Mouse (Mus musculus) liver, embryonic 11.5 days (tissue): ENCODE measurements at regions not wholly inside any gene's neighbourhood (a gene's known extent, or its start where the extent isn't known, plus 50 kb on each side); places are given as distances from the start of the nearest gene placed in this dataset.
A peak's percentile ranks its signal among the peaks of the same experiment; 100 is the strongest.

ENCODE experiments used
- ATAC-seq: fragments of 200-750 bp; cut with Nextera tagmentation; replicated peaks from 2 replicates; pipeline ENCODE4 v1.8.0; 2017; ENCODE audit warnings: moderate number of reproducible peaks, mild to moderate bottlenecking, moderate TSS enrichment, moderate library complexity; ENCODE audit not compliant: low FRiP score
- DNase-seq: peaks from one replicate; pipeline ENCODE4 v3.0.0-alpha.2; 2017; ENCODE audit warnings: low spot score
- H3K27ac ChIP-seq: fragments of 300-500 bp; sonication (generic); 2 replicates; pipeline ENCODE4 v1.5.1; 2014; ENCODE audit warnings: mild to moderate bottlenecking, low read depth, low read length, control low read depth
- H3K27me3 ChIP-seq: fragments of 300-500 bp; sonication (generic); replicated peaks from 2 replicates; pipeline ENCODE4 v1.6.1; 2014; ENCODE audit warnings: low read length, mixed read lengths; ENCODE audit not compliant: control insufficient read depth, insufficient read depth
- H3K36me3 ChIP-seq: fragments of 300-500 bp; sonication (generic); 2 replicates; pipeline ENCODE4 v1.6.1; 2014; ENCODE audit warnings: mild to moderate bottlenecking, low read length, moderate library complexity, mixed read lengths; ENCODE audit not compliant: control insufficient read depth, insufficient read depth
- H3K4me1 ChIP-seq: fragments of 300-500 bp; sonication (generic); replicated peaks from 2 replicates; pipeline ENCODE4 v1.6.1; 2014; ENCODE audit warnings: low read length, mixed read lengths; ENCODE audit not compliant: control insufficient read depth, insufficient read depth
- H3K4me2 ChIP-seq: fragments of 300-500 bp; sonication (generic); 2 replicates; pipeline ENCODE4 v1.6.1; 2014; ENCODE audit warnings: mild to moderate bottlenecking, control low read depth, moderate library complexity
- H3K4me3 ChIP-seq: fragments of 300-500 bp; sonication (generic); 2 replicates; pipeline ENCODE4 v1.5.1; 2014; ENCODE audit warnings: low read depth, low read length, control low read depth
- H3K9ac ChIP-seq: fragments of 300-500 bp; sonication (generic); 2 replicates; pipeline ENCODE4 v1.6.1; 2014; ENCODE audit warnings: low read depth, low read length, control low read depth
- H3K9me3 ChIP-seq: fragments of 300-500 bp; sonication (generic); 2 replicates; pipeline ENCODE4 v1.6.1; 2016; ENCODE audit warnings: low read length, inconsistent platforms, mixed read lengths; ENCODE audit not compliant: control insufficient read depth
- WGBS: fragments of 180-500 bp; shearing (Covaris S2); extraction: QIAGEN DNeasy Blood & Tissue Kit; methylation state at CpG from one replicate; pipeline ENCODE4 v1.1.7; 2014; 5-methylcytosine and 5-hydroxymethylcytosine counted together

GRCm38 (mm10) chr12:12580763-12581178 lies 318.8 kb downstream of the Fam49a start:
- no peak for DNase-seq
- H3K27ac ChIP-seq = no peak overlapping the region

DNA sequence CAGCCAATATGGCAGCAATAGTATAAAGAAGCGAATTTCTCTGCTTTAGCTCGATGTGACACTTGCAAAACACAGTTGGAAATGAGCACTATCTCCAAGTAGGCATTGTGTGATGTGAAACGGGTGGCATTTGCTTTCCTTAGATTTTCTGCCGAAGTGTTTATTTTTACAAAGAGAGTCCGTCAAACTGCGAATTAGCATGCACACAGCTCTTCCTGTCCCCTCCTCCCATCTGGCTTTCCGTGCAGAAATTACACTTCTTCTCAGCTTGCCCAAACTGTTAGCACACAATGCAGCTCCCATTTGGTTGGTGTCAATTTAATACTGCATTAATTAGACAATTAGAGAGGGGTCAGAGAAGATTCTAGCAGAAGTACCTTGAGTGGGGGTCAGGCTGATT lies 316.3 kb downstream of the Fam49a start:
- no peaks in the 10 kb centered on the region for H3K27me3 ChIP-seq
- H3K9ac ChIP-seq = no peak overlapping the region
- H3K27ac ChIP-seq = no peak overlapping the region
- 45% methylated on average over 7 of the region's 7 CpGs for WGBS
- no peak overlapping the region for H3K4me3 ChIP-seq
- H3K4me1 ChIP-seq = 0 out of 2 replicates have a peak, but pooled peaks cover 9% of the 10 kb centered on the region
- 0 out of 2 replicates have a peak overlapping the region, but pooled peaks have one; percentile 2 for H3K4me2 ChIP-seq
- no peaks in the 10 kb centered on the region for H3K9me3 ChIP-seq
- no peaks in the 10 kb centered on the region for H3K36me3 ChIP-seq
- ATAC-seq = no peak
- no peak for DNase-seq

More at GRCm38 (mm10) chr12:12580763-12581178, 318.8 kb downstream of the Fam49a start:
- H3K4me1 ChIP-seq = 0 out of 2 replicates have a peak, but pooled peaks cover 9% of the 10 kb centered on the region
- no peaks in the 10 kb centered on the region for H3K27me3 ChIP-seq
- no peaks in the 10 kb centered on the region for H3K36me3 ChIP-seq
- 6% methylated on average over 8 of the region's 8 CpGs for WGBS
- no peak overlapping the region for H3K4me3 ChIP-seq
- peak overlapping the region; percentile 12; the same call in 1 of the 2 replicates for H3K4me2 ChIP-seq
- no peaks in the 10 kb centered on the region for H3K9me3 ChIP-seq
- no peak for ATAC-seq
- no peak overlapping the region for H3K9ac ChIP-seq

GRCm38 (mm10) chr12:12570563-12571251 lies 308.8 kb downstream of the Fam49a start:
- Histone ChIP-seq H3K27ac (peak overlapping the region; percentile 70), H3K9me3 (no peaks in the 10 kb centered on the region), H3K4me2 (peak overlapping the region; percentile 38), H3K27me3 (no peaks in the 10 kb centered on the region), H3K9ac (no peak overlapping the region), H3K36me3 (no peaks in the 10 kb centered on the region), H3K4me3 (no peak overlapping the region), H3K4me1 (peaks cover 12% of the 10 kb centered on the region)
- DNase-seq (no peak), ATAC-seq (peak; percentile 99)
- 72% methylated on average over 7 of the region's 7 CpGs for WGBS

DNA sequence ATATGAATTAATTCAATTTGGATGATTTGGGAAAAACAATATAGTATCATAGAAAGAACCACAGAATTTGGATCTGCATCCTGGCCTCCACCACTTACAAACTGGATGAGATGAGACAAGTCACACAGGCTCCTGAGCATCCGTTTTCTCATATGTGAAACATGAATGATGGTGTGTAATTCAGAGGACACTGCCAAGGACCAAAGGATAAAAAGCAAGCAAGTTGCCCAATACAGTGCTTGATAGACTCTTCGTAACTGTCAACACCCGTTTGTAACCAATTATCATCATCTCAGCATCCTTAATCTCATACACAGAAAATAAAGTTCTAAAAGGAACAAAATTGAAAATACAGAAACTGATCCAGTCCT lies 305.8 kb downstream of the Fam49a start:
- no peak overlapping the region for H3K4me2 ChIP-seq
- WGBS = 89% methylated on average over 3 of the region's 3 CpGs
- no peak overlapping the region for H3K4me3 ChIP-seq
- H3K27ac ChIP-seq = no peak overlapping the region
- DNase-seq (no peak), ATAC-seq (no peak)
- no peaks in the 10 kb centered on the region for H3K36me3 ChIP-seq
- H3K27me3 ChIP-seq = no peaks in the 10 kb centered on the region
- no peaks in the 10 kb centered on the region for H3K9me3 ChIP-seq
- H3K9ac ChIP-seq = no peak overlapping the region
- H3K4me1 ChIP-seq = peaks cover 12% of the 10 kb centered on the region

GRCm38 (mm10) chr12:12567058-12567733 lies 305.3 kb downstream of the Fam49a start:
- no peak overlapping the region for H3K4me3 ChIP-seq
- no peaks in the 10 kb centered on the region for H3K36me3 ChIP-seq
- no peaks in the 10 kb centered on the region for H3K9me3 ChIP-seq
- H3K27me3 ChIP-seq = no peaks in the 10 kb centered on the region
- no peak overlapping the region for H3K9ac ChIP-seq
- no peak overlapping the region for H3K4me2 ChIP-seq
- no peak for ATAC-seq
- peaks cover 12% of the 10 kb centered on the region for H3K4me1 ChIP-seq
- 91% methylated on average over 7 of the region's 7 CpGs for WGBS
- no peak for DNase-seq
- H3K27ac ChIP-seq = no peak overlapping the region

DNA sequence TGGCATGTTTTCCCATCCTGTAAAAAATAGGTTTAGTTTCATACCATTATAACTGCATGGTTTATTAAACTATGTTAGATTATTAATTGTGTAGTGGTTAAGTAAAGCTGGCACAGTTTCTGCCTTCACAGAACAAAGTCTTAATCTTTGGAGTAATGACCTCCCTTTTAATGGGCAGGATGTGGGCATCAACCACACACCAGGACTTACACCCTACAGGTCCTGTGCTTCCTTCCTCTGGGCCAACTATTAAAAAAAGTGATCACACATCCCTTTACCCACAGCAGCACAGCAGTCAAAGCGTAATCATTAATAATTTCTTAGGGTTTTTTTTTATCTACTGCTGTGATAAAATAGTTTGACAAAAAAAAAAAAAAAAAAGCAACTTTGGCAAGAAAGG lies 300.3 kb downstream of the Fam49a start:
- H3K36me3 ChIP-seq = no peaks in the 10 kb centered on the region
- ATAC-seq (no peak), DNase-seq (no peak)
- 77% methylated on average over 1 of the region's 1 CpGs for WGBS
- H3K9ac ChIP-seq = no peak overlapping the region
- H3K27ac ChIP-seq = no peak overlapping the region
- H3K4me1 ChIP-seq = no peaks in the 10 kb centered on the region
- H3K9me3 ChIP-seq = no peaks in the 10 kb centered on the region
- no peaks in the 10 kb centered on the region for H3K27me3 ChIP-seq
- H3K4me3 ChIP-seq = no peak overlapping the region
- no peak overlapping the region for H3K4me2 ChIP-seq

DNA sequence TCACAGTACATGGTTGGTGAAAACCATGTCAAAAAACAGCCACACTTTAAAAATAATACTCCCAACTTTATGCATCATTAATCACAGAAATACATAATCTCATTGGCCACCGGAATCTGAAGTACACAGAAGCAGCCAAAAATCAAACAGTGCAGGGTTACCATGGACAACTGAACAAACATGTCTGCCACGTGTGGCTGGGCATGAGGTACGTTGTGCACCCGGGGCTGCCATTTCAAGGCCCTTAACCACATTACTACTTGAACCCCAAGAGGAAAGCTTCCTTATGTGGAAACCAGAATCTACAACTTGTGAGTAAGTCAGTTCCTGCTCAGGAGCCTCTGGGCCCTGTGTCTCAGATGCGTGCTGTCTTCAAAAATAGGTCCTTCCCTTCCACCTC lies 289.9 kb downstream of the Fam49a start:
- H3K9ac ChIP-seq = no peak overlapping the region
- no peaks in the 10 kb centered on the region for H3K27me3 ChIP-seq
- H3K4me1 ChIP-seq = no peaks in the 10 kb centered on the region
- ATAC-seq (no peak), DNase-seq (no peak)
- WGBS = 77% methylated on average over 5 of the region's 5 CpGs
- no peaks in the 10 kb centered on the region for H3K36me3 ChIP-seq
- H3K27ac ChIP-seq = no peak overlapping the region
- no peak overlapping the region for H3K4me3 ChIP-seq
- no peaks in the 10 kb centered on the region for H3K9me3 ChIP-seq
- H3K4me2 ChIP-seq = no peak overlapping the region

DNA sequence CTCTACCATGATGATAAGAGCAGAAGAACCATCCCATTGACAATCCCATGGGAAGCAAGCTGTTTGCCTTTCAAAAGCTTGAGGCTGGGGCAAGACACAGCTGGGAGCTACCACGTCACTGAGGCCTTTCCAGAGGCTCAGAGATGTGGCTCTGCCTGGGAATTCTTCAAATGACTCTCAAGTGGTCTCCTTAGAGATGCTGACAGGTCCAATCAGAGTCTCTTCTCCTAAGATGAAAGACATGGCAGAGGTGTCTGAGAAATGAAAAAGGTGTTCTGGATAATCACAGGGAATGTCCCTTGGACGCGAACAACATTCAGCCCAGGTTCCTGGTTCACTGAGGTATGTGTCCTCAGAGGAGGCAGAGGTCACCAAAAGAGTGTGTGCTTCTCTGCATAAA lies 287.7 kb downstream of the Fam49a start:
- Histone ChIP-seq H3K27ac (no peak overlapping the region), H3K9me3 (no peaks in the 10 kb centered on the region), H3K4me1 (no peaks in the 10 kb centered on the region), H3K4me2 (no peak overlapping the region), H3K9ac (no peak overlapping the region), H3K36me3 (no peaks in the 10 kb centered on the region), H3K4me3 (no peak overlapping the region), H3K27me3 (no peaks in the 10 kb centered on the region)
- WGBS = 77% methylated on average over 3 of the region's 3 CpGs
- ATAC-seq = no peak
- DNase-seq = no peak

DNA sequence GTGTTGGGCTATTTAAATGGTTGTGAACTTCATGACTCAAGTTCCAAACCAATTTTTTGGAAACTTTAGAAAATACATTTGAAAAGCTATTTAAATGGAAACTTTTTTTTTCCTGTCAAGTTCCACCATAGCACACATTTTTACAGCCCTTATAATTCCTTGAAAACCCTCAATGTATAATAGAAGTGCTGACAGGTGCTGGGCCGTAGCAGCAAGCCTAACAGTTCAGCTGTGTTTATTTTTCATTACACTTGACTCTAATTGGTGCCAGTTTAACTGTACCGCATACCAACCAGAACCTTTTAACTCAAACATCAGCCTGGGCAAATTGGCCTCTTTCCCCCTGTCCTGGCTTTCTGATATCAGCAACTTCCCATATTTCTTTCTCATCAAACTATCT lies 286.7 kb downstream of the Fam49a start:
- Histone ChIP-seq H3K36me3 (no peaks in the 10 kb centered on the region), H3K9me3 (no peaks in the 10 kb centered on the region), H3K4me1 (no peaks in the 10 kb centered on the region), H3K27me3 (no peaks in the 10 kb centered on the region), H3K4me2 (no peak overlapping the region), H3K4me3 (no peak overlapping the region), H3K27ac (no peak overlapping the region), H3K9ac (no peak overlapping the region)
- no peak for ATAC-seq
- DNase-seq = no peak
- 60% methylated on average over 2 of the region's 2 CpGs for WGBS
